Mouse (Mus musculus): ENCODE measurements at regions not wholly inside any gene's neighbourhood (a gene's known extent, or its start where the extent isn't known, plus 50 kb on each side); places are given as distances from the start of the nearest gene placed in this dataset.

GRCm38 (mm10) chr9:89858005-89858404 is 51.7 kb upstream of the Rasgrf1 start:
- no peak for DNase-seq

- DNase-seq: peak; percentile 81
Measured at GRCm38 (mm10) chr9:89850491-89851282, 59.0 kb upstream of the Rasgrf1 start.

- peak; percentile 57 for DNase-seq
Measured at GRCm38 (mm10) chr9:89849947-89850346, 59.8 kb upstream of the Rasgrf1 start.

- DNase-seq: no peak
Measured at GRCm38 (mm10) chr9:89848571-89848970, 61.1 kb upstream of the Rasgrf1 start.

- no peak for DNase-seq
Measured at GRCm38 (mm10) chr9:89846973-89847372, 62.7 kb upstream of the Rasgrf1 start.

- DNase-seq: no peak
Measured at GRCm38 (mm10) chr9:89842776-89843089, 67.0 kb upstream of the Rasgrf1 start.

GRCm38 (mm10) chr9:89841866-89842775 is 67.6 kb upstream of the Rasgrf1 start:
- peak; percentile 69 for DNase-seq

- DNase-seq: no peak
Measured at GRCm38 (mm10) chr9:89841371-89841770, 68.3 kb upstream of the Rasgrf1 start.

GRCm38 (mm10) chr9:89836454-89837245 is 73.1 kb upstream of the Rasgrf1 start:
- DNase-seq: no peak

- DNase-seq: no peak
Measured at GRCm38 (mm10) chr9:89833596-89833995, 76.1 kb upstream of the Rasgrf1 start.

GRCm38 (mm10) chr9:89831855-89832254 is 77.9 kb upstream of the Rasgrf1 start:
- no peak for DNase-seq

- DNase-seq: no peak
Measured at GRCm38 (mm10) chr9:89828156-89828555, 81.6 kb upstream of the Rasgrf1 start.

GRCm38 (mm10) chr9:89827564-89827963 is 82.1 kb upstream of the Rasgrf1 start:
- no peak for DNase-seq

- DNase-seq: peak; percentile 92
Measured at GRCm38 (mm10) chr9:89826712-89827548, 82.8 kb upstream of the Rasgrf1 start.

- DNase-seq: no peak
Measured at GRCm38 (mm10) chr9:89821853-89822243, 83.6 kb upstream of the Ankrd34c start.

- no peak for DNase-seq
Measured at GRCm38 (mm10) chr9:89821109-89821852, 83.0 kb upstream of the Ankrd34c start.

- DNase-seq: no peak
Measured at GRCm38 (mm10) chr9:89813616-89814318, 75.5 kb upstream of the Ankrd34c start.

GRCm38 (mm10) chr9:89807381-89807780 is 69.1 kb upstream of the Ankrd34c start:
- no peak for DNase-seq

- no peak for DNase-seq
Measured at GRCm38 (mm10) chr9:89802658-89803057, 64.4 kb upstream of the Ankrd34c start.

- DNase-seq: peak; percentile 43
Measured at GRCm38 (mm10) chr9:89793018-89793417, 54.7 kb upstream of the Ankrd34c start.

GRCm38 (mm10) chr9:89789926-89790325 is 51.7 kb upstream of the Ankrd34c start:
- DNase-seq: no peak

Measured in layer of hippocampus, adult 9-11 months (tissue).